Mouse (Mus musculus) gastrocnemius, adult 8-10 months (tissue): Measurements from ENCODE around the gene Rhof. TPM values are rescaled to one million over a fixed set of nuclear protein-coding genes. Genes with fewer than 3 reads are reported as not detected.
"Not testable (repeated sequence)": the region's sequence is repeated elsewhere in the genome, so short reads cannot be mapped to it uniquely, and the experiment has no call there.

Experiments used
- DNase-seq, 2 experiments: peaks; one replicate each; pipeline ENCODE4 v3.0.0; 2022; ENCODE audit warnings: low spot score in 2 of 2
- total RNA-seq, 4 experiments: library from RNA; stranded (reverse); gene quantifications; 2 replicates each; pipeline ENCODE4 v1.2.4; 2022

Gene Rhof
- total RNA-seq, 4 experiments from 2014 or later: 0.24 to 0.36 (median 0.36) TPM; not detected in 1

- DNase-seq: no peak
Measured at GRCm38 (mm10) chr5:123068714-123069113, 63.8 kb downstream of the Rhof start.

GRCm38 (mm10) chr5:123068115-123068514 is 64.4 kb downstream of the Rhof start, which contains the start of gene Tmem120b:
Tmem120b (plus strand) TSS chr5:123068415.
- DNase-seq: no peak

DNA sequence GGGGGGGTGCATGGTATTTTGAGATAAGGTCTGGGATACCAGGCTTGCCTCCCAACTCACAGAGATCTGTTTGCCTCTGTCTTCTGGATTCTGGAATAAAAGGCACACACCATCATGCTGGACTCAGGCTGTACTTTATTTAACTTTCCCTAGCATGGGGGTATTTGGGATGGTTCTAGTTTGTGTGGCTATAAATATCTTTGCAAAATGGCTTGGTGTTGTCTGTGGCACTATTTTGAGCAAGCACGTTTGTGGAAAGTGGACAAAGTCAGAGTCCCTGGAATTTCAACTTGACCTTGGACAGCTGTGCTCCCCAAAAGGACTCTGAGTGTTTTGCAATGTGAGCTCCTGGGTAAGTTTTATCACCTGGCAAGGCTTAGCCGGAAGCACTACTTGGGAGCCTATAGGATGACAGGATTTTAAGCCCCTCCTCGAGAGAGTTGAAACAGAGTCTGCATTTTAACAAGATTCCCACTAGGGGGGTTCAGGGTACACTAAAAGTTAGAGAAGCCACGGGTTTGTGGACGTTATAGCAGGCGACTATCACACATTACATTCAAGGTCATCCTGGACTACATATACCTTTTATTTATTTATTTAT is 65.0 kb downstream of the Rhof start:
- DNase-seq: no peak

DNA sequence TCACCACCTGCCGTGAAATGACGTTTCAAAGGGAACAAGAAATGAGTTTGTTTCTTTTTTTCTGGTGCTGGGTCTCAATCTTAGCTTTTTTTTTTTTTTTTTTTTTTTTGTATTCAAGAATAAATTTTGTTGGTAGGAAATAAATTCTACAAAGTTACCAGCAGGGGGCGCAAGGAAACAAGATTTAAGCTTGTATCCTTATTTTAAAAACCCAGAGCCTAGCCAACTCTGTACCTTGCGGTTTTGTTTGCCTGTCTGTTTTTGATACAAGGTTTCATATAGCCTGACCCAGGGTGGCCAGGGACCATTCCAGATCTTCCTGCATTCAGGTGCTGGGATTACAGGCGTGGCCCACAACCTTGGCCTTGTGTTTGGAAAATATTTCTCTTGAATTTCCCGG is 68.3 kb downstream of the Rhof start:
- no peak for DNase-seq

DNA sequence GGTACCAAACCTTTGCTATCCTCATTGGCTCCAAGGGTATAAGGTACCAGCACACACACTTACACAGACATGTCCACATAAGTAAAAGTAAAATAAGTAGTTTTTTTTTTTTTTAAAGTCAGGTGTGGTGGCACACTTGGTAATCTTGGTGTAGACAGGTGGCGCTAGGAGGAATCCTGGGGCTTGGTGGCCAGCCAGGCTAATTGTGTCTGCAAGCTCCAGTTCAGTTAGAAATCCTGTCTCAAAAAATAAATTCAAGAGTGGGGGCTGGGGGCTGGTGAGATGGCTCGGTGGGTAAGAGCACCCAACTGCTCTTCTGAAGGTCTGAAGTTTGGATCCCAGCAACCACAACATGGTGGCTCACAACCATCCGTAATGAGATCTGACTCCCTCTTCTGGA is 69.4 kb downstream of the Rhof start:
- DNase-seq: no peak

DNA sequence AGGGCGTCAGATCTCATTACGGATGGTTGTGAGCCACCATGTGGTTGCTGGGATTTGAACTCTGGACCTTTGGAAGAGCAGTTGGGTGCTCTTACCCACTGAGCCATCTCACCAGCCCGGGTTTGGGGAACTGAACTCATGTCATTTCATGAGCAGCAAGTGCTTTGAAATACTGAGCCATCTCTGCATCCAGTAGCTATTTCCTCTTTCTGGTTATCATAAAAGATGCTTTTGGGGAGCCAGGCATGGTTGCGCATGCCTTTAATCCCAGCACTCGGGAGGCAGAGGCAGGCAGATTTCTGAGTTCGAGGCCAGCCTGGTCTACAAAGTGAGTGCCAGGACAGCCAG is 71.1 kb downstream of the Rhof start:
- DNase-seq: not testable (repeated sequence)

DNA sequence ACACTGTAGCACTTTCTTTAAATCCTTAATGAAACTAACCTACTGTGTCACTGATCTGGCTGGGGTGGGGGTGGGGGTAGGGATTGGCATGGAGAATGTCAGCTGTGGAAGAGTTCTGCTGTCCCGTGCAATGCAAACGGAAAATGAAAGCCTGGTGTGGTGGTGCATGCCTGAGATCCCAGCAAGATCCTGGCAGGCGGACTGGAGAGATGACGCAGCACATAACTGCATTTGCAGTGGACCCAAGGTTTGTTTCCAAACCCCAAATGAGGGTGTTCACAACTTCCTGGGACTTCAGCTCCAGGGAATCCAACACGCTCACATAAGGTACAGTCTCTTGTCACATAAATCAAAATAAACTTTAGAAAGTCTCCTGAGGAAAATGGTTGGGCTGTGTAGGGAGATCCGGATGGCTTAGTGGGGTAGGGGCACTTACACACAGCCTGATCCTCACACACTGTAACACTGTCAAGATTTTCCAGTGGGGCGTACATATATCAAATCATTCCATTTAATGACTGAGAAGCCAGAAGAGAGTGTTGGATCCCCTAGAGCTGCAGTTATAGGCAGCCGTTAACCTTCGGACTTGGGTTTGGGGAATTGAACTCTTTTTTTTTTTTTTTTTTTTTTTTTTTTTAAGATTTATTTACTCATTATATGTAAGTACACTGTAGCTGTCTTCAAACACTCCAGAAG is 71.6 kb downstream of the Rhof start:
- peak; percentile 46 to 67 for DNase-seq

DNA sequence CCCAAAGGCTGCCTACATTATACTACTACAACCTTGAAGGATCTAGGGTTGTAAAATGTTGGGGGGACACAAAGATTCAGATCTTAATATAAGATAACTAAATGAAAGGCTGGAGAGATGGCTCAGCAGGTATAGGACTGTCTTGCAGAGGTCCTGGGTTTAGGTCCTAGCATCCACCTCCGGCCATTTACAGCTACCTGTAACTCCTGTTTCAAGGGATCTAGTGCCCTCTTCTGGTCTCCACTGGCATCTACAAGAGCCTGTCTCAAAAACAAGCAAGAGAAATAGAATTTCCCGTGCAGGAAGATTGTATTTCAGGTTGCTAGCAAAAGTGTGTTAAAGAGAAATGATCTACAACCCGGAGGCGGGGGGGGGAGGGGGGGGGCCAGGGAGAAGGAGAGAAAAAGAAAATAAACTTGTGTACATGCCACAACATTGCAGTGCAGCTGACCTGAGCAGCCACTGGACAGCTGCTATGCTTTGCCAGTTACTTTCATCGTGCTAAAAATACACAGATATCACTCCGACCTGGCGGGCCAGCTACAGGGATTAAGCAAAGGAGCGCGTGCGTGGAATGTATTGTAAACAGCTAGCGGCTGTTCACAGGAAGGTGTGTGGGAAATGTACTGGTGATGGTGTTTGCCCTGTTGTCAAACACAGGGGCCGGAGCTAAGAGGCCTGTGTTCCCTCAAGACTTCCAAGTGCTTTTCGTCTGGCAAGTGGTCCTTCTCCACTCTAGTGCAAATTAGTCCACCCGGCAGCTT is 72.6 kb downstream of the Rhof start:
- peak; percentile 55 to 67 for DNase-seq

DNA sequence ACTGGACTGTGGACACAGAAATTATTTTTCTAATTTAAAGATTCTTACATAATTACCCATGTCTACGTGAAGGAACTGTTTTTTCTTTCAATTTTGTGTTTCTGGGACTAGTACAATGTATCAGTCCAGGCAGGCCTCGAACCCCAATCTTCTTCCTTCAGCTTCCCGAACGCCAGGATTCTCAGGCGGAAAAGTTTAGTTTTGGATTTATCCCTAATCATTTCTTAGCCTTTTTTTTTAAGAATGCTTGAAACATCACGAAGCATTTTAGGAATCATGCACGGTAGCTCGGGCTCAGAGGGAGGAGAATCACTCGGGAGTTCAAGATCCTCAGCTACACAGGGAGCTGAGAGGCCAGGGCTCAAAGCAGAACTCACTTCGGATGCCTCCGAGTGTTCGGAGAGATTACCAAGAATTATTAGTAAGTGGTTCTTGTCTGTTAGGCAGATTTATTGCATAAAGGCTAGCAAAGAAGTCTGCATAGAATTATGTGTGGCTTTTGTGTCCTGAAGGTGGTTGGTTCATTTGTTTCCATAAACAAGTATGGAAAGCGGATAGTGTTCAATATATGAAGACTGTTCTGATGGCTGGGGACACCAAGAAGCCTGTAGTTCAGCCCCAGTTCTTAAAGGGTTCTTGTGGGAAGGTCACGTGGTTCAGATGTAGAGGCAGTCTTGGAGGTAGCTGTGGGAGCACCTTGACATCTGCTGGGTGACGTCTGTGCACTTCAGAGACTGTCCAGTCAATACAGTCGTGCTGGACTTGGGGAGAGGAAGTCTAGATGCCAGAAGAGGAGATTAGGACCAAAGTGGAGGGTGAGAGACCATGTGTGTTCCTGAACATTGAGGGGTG is 74.0 kb downstream of the Rhof start:
- no peak for DNase-seq

DNA sequence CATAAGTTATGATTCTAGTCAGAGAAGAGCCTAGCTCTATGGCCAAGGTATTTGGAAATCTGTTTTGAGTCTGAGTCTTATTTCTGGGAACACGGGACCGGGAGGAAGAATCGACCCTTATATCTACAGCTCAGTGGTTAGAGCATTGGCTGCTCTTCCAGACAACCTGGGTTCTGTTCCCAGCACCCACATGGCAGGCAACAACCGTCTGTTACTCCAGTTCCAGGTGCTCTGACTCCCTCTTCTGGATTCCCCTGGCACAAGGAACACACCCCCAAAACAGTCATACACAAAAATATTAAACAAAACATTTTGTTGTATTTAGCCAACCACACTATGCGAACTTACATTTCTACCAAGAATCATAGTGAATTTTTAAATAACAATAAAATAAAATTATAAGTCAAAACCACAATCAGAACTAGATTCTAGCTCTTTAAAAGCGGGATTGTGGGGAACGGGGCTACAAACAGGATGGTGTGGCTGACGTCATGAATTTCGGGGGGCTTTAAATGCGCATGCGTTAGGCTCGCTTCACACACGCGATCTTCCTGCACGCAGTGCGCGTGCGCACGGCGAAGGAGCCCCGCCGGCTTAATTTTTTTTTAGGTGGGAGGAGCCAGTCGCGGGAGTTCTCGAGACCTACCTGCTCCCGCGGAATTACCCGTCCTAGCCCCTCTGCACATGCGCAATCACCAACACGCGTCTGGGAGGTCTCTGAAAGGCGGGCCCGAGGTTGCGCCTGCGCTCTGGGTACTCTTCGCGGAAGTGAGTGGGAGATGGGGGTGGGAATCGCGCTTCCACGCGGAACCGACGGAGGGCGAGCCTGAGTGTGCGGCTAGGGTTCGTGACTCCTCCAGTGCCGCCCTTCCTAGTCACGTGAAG is 74.9 kb downstream of the Rhof start:
- peak; percentile 95 to 98 for DNase-seq

Other genes with a start within 250 kb of the Rhof start
- 10 to 100 TPM; 11.1 to 15.6 (median 13.1) TPM for gene Kdm2b, start 142.9 kb downstream of the Rhof start, total RNA-seq
- gene Orai1, start 117.6 kb downstream of the Rhof start, total RNA-seq: 10 to 100 TPM; 27.8 to 35.0 (median 29.8) TPM
- gene Morn3, start 85.7 kb downstream of the Rhof start, total RNA-seq: not detected
- 10 to 100 TPM; 15.7 to 18.3 (median 17.0) TPM for gene Tmem120b, start 64.3 kb downstream of the Rhof start, total RNA-seq
- 10 to 100 TPM in 3 of 4 experiments, 1 to 10 TPM in 1; 8.0 to 10.8 (median 10.5) TPM for gene Setd1b, start 9.5 kb upstream of the Rhof start, total RNA-seq
- gene Psmd9, start 36.7 kb upstream of the Rhof start, total RNA-seq: 10 to 100 TPM; 11.4 to 12.8 (median 12.3) TPM
- gene Hpd, start 50.0 kb upstream of the Rhof start, total RNA-seq: 1 to 10 TPM in 1 of 4 experiments, not detected in 3; 1.3 TPM
- gene Wdr66, start 119.4 kb upstream of the Rhof start, total RNA-seq: 1 to 10 TPM in 3 of 4 experiments, under 1 TPM in 1; 0.76 to 1.8 (median 1.2) TPM
- gene Bcl7a, start 211.1 kb upstream of the Rhof start, total RNA-seq: 1 to 10 TPM; 7.3 to 9.6 (median 7.9) TPM